Mouse (Mus musculus): ENCODE data around the gene Krt87. TPM values are rescaled to one million over a fixed set of nuclear protein-coding genes. Genes with fewer than 3 reads are reported as not detected.

Krt87 gene
- total and polyA plus RNA-seq, 2 experiments from 2014 or later, result 0.84 to 1.2 TPM

DNA sequence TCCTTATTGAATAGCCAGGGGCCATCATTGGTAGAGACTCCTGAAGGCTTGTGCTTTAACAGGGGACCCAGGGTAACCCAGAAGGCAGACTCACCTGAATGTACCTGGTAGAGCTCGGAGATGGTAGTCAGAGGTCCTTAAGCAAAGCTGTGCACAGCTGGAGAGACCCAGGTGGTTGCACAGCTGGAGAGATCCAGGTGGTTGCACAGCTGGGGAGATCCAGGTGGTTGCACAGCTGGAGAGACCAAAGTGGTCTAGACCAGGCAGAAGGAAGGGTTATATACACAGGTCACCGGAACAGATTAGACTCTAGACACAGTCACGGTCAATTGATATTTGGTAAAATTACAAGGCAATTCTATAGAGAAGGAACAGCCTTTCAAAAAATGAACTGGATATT is 41.7 kb downstream of the Krt87 start:
- Histone ChIP-seq H3K36me3 (ENCODE audit: insufficient read depth, low read length) (no peaks in the 10 kb centered on the region), H3K9me3 (ENCODE audit: low read length) (no peaks in the 10 kb centered on the region), H3K4me1 (ENCODE audit: insufficient read depth, low read length) (no peaks in the 10 kb centered on the region), H3K4me2 (ENCODE audit: low read depth, low read length, poor library complexity, severe bottlenecking) (no peak overlapping the region), H3K27me3 (ENCODE audit: insufficient read depth, low read length) (no peaks in the 10 kb centered on the region), H3K9ac (replicated peaks; ENCODE audit: low read length, poor library complexity, severe bottlenecking) (no peak overlapping the region), H3K4me3 (ENCODE audit: low read depth, low read length) (no peak overlapping the region), H3K27ac (ENCODE audit: low read depth, low read length) (no peak overlapping the region)
- WGBS, result 79% methylated on average over 3 of the region's 3 CpGs
- ATAC-seq (ENCODE audit: low FRiP score), result no peak
- no peak for DNase-seq (ENCODE audit: low spot score)
- no peak for TF ChIP-seq CTCF (IDR thresholded peaks at IDR 0.05)

DNA sequence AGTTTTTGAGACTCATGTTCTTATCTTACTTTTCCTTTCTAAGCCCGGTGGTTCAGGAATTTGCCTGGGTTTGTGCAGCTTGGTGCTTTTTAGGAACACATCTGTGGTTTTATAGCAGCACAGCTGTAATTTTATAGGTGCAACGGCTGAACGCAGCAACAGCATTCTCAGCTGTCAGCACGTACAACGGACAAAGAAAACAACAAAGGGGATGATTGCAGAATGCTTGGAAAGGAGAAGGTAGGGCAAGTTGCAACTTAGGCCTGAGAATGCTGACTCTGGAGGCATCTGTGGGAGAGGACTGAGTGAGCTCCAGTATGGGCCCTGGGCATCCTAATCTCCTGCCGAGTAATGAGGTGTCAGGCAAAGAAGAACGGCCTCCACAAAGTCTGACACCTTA is 42.1 kb downstream of the Krt87 start:
- WGBS, result 67% methylated on average over 7 of the region's 7 CpGs
- Histone ChIP-seq H3K9ac (replicated peaks; ENCODE audit: low read length, poor library complexity, severe bottlenecking) (no peak overlapping the region), H3K9me3 (ENCODE audit: low read length) (no peaks in the 10 kb centered on the region), H3K4me3 (ENCODE audit: low read depth, low read length) (no peak overlapping the region), H3K27me3 (ENCODE audit: insufficient read depth, low read length) (no peaks in the 10 kb centered on the region), H3K4me2 (ENCODE audit: low read depth, low read length, poor library complexity, severe bottlenecking) (no peak overlapping the region), H3K4me1 (ENCODE audit: insufficient read depth, low read length) (no peaks in the 10 kb centered on the region), H3K27ac (ENCODE audit: low read depth, low read length) (no peak overlapping the region), H3K36me3 (ENCODE audit: insufficient read depth, low read length) (no peaks in the 10 kb centered on the region)
- ATAC-seq (ENCODE audit: low FRiP score) (no peak), DNase-seq (ENCODE audit: low spot score) (no peak)
- TF ChIP-seq CTCF (IDR thresholded peaks at IDR 0.05), result no peak

DNA sequence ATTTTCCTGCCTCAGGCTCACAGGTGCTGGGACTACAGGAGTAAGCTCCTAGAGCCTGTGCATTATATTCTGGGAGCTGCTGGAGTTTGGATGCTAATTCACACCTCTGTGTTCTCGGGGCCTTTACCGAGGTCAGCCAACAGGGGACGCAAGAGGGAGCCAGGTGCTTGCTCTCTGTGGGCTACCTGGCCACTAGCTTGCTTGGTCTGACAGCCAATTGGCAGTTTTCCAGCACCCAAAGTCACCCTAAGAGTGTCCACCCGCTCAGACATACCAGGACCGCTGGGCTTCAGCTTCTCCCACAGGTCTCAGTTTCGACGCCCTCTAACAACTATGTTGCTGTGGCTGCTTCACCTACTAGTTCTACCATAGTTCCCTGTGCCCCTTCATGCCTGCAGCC is 43.7 kb downstream of the Krt87 start:
- no peaks in the 10 kb centered on the region for H3K9me3 ChIP-seq (ENCODE audit: low read length)
- ATAC-seq (ENCODE audit: low FRiP score), result no peak
- WGBS, result 64% methylated on average over 7 of the region's 7 CpGs
- H3K27ac ChIP-seq (ENCODE audit: low read depth, low read length), result no peak overlapping the region
- TF ChIP-seq CTCF (IDR thresholded peaks at IDR 0.05), result peak; percentile 21
- H3K9ac ChIP-seq (replicated peaks; ENCODE audit: low read length, poor library complexity, severe bottlenecking), result no peak overlapping the region
- H3K4me3 ChIP-seq (ENCODE audit: low read depth, low read length), result no peak overlapping the region
- H3K4me2 ChIP-seq (ENCODE audit: low read depth, low read length, poor library complexity, severe bottlenecking), result no peak overlapping the region
- no peaks in the 10 kb centered on the region for H3K4me1 ChIP-seq (ENCODE audit: insufficient read depth, low read length)
- no peak for DNase-seq (ENCODE audit: low spot score)
- H3K27me3 ChIP-seq (ENCODE audit: insufficient read depth, low read length), result no peaks in the 10 kb centered on the region
- H3K36me3 ChIP-seq (ENCODE audit: insufficient read depth, low read length), result no peaks in the 10 kb centered on the region

DNA sequence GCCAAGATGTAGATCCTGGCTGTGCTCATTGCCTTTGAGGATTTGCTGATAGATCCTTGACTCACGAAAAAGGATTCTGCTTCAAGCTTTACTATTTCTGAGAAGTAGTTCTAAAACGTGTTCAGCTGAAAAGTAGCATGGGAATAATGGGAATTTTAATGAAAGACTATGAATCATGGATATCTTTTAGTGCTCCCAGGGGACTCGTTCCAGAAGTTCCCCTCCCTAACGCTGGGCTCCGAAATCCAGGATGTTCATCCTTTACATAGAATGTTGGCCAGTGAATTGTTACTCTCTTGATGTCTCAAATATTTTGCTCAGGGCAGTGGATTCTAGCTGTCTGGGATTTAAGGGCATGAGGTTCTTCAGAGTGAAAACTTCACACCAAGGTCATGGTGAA is 46.4 kb downstream of the Krt87 start:
- 83% methylated on average over 5 of the region's 5 CpGs for WGBS
- ATAC-seq (ENCODE audit: low FRiP score) (no peak), DNase-seq (ENCODE audit: low spot score) (no peak)
- Histone ChIP-seq H3K36me3 (ENCODE audit: insufficient read depth, low read length) (no peaks in the 10 kb centered on the region), H3K4me1 (ENCODE audit: insufficient read depth, low read length) (no peaks in the 10 kb centered on the region), H3K27me3 (ENCODE audit: insufficient read depth, low read length) (no peaks in the 10 kb centered on the region), H3K9ac (replicated peaks; ENCODE audit: low read length, poor library complexity, severe bottlenecking) (no peak overlapping the region), H3K9me3 (ENCODE audit: low read length) (no peaks in the 10 kb centered on the region), H3K27ac (ENCODE audit: low read depth, low read length) (no peak overlapping the region), H3K4me2 (ENCODE audit: low read depth, low read length, poor library complexity, severe bottlenecking) (no peak overlapping the region), H3K4me3 (ENCODE audit: low read depth, low read length) (no peak overlapping the region)
- no peak for TF ChIP-seq CTCF (IDR thresholded peaks at IDR 0.05)

DNA sequence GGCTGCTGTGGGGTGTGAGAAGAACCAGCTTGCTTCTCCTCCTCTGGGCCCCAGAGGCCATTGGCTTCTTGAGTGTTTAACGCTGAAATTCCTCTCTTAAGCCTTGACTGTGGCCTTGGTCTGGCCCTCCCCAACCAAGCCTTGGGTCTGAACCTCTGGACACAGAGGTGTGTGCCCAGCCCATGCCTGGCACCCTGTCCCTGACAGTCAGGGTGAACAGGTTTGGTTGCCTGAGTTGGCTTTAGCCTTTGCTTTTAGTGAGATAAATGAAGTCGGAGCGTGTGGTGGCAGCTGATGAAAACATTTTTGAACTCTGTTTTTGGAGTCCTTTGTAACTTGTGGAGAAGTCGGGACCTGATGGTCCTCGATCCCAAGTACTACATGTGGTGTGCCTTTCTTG is 48.4 kb downstream of the Krt87 start:
- Histone ChIP-seq H3K9me3 (ENCODE audit: low read length) (no peaks in the 10 kb centered on the region), H3K36me3 (ENCODE audit: insufficient read depth, low read length) (no peaks in the 10 kb centered on the region), H3K4me2 (ENCODE audit: low read depth, low read length, poor library complexity, severe bottlenecking) (no peak overlapping the region), H3K4me1 (ENCODE audit: insufficient read depth, low read length) (no peaks in the 10 kb centered on the region), H3K27me3 (ENCODE audit: insufficient read depth, low read length) (no peaks in the 10 kb centered on the region), H3K4me3 (ENCODE audit: low read depth, low read length) (no peak overlapping the region), H3K27ac (ENCODE audit: low read depth, low read length) (no peak overlapping the region), H3K9ac (replicated peaks; ENCODE audit: low read length, poor library complexity, severe bottlenecking) (no peak overlapping the region)
- TF ChIP-seq CTCF (IDR thresholded peaks at IDR 0.05), result no peak
- WGBS, result 91% methylated on average over 5 of the region's 5 CpGs
- ATAC-seq (ENCODE audit: low FRiP score), result no peak
- no peak for DNase-seq (ENCODE audit: low spot score)

DNA sequence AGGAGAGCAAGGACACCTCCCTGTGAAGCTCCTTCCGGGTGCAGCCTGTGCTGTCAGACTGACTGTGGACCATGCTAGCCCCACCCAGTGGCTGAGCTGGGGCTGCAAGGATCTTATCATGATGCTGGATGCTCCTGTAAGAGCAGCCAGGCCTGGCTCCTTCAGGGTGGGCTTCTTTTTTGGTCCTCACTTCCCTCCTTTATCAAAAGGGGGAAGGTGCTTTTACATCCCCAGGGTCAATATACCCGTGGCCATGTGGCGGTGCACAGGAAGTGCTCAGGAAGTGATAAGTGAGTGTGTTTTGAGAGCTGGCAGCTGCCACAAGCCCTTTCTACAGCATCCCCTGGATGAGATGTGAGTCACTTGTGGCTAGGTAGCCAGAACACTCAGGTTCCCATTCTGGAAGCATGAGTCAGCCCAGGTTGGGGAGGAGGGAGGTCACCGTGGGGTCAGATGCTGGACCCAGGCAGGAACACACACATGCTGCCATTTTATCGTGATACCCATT is 50.5 kb downstream of the Krt87 start:
- H3K27ac ChIP-seq (ENCODE audit: low read depth, low read length), result no peak overlapping the region
- H3K4me3 ChIP-seq (ENCODE audit: low read depth, low read length), result no peak overlapping the region
- H3K27me3 ChIP-seq (ENCODE audit: insufficient read depth, low read length), result no peaks in the 10 kb centered on the region
- peak; percentile 46 for TF ChIP-seq CTCF (IDR thresholded peaks at IDR 0.05)
- no peaks in the 10 kb centered on the region for H3K9me3 ChIP-seq (ENCODE audit: low read length)
- ATAC-seq (ENCODE audit: low FRiP score) (no peak), DNase-seq (ENCODE audit: low spot score) (no peak)
- no peak overlapping the region for H3K4me2 ChIP-seq (ENCODE audit: low read depth, low read length, poor library complexity, severe bottlenecking)
- H3K36me3 ChIP-seq (ENCODE audit: insufficient read depth, low read length), result no peaks in the 10 kb centered on the region
- no peaks in the 10 kb centered on the region for H3K4me1 ChIP-seq (ENCODE audit: insufficient read depth, low read length)
- no peak overlapping the region for H3K9ac ChIP-seq (replicated peaks; ENCODE audit: low read length, poor library complexity, severe bottlenecking)
- 66% methylated on average over 5 of the region's 5 CpGs for WGBS

All from midbrain, postnatal 0 days (tissue).